Mouse (Mus musculus): ENCODE measurements around the gene Phlda2.

GRCm38 (mm10) chr7:143519333-143519732, 16.4 kb upstream of the Phlda2 start:
- no peak for TF ChIP-seq CTCF (IDR thresholded peaks at IDR 0.05; ENCODE audit: borderline replicate concordance, control insufficient read depth, extremely low read depth, insufficient read depth, low read length, poor library complexity)
- TF ChIP-seq POLR2A (IDR thresholded peaks at IDR 0.05; ENCODE audit: control insufficient read depth, extremely low read depth, insufficient read depth, low read length, poor library complexity), result no peak
